Mouse (Mus musculus) kidney, postnatal 10 days (tissue): ENCODE results near the gene Rmi1.
A peak's percentile ranks its signal among the peaks of the same experiment; 100 is the strongest.
"Not testable (repeated sequence)": the region's sequence is repeated elsewhere in the genome, so short reads cannot be mapped to it uniquely, and the experiment has no call there.

Experiments used
- DNase-seq: peaks from one replicate; pipeline ENCODE4 v3.0.0; 2021; ENCODE audit warnings: mixed read lengths

The Rmi1 gene

DNA sequence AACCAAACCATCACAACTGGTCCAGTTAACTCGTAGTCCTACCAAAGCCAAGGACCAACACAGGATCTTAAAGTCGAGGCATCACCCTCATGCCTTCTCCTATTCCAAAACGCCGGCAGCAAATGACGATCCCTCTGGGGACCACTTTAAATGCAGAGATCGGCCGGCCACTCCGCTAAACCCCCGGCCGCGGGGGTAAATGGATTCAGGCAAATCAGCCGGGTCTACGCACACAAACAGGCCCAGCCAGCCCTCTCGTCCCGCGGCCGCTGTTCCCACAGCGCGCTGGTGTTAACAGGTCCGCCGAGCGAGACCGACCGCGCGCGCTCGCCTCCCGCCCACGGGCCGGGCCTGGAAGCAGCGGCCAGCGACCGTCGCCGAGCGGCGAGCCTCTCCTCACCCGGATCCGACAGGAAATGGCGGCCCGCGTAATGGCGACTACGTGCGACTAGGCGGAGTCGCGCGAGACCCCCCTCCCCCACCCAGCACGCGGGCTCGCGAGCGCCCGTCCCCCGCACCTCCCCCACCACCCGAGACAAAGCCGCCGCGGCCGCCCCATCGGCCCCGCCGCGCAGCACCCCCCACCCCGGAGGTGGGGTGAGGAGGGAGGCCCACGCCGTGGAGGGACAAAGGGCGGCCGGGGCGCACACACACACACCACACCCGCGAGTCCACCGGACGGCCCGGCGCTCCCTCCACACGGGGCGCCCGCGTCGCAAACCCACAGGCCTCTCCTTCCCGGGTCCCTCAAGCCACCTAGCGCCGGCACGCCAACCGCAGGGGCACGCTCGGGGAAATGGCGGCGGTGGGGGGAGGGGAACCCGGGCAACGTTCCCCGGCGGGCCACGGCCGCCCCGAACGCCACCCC, 679 bp upstream of the Rmi1 start:
- peak; percentile 92 for DNase-seq

DNA sequence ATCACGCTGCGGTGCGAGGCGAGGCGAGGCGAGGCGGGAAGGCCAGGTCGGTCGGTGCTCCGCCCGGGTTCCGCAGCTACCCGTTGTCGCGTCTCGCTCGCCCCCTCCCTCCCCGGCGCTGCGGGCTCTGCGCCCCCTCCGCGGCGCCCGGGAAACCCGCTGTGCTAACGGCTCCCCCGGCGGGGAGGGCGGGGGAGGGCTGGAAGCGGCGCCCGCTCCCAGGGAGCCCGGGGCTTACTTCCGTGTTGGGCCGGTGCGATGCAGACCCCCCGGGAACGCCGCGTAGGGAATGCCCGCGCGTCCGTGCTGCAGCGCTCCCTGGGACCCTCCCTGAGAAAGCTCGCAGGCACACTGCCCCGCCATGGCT, 679 bp downstream of the Rmi1 start:
- DNase-seq, result no peak

DNA sequence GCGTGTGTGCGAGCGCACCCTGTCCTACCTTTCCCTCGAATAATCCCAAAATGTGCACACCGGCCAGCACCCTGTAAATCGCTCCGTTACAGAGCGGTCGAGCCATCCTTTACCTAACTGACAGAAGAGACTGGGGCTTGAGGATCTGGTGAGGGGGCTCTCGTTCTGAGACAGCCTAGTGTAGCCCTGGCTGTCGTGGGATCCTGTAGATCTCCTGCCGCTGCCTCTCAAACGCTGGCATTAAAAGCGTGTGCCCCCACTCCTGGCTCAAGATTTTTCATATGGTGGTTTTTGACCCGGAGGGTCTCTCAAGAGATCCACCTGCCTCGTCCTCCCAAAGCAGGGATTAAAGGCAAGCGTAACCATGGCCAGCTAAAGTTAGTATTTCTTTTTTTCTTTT, 1.2 kb downstream of the Rmi1 start, which contains the start of gene Hnrnpk:
TSS of gene Hnrnpk (minus strand) at position 101 of the 400 bp plus-strand sequence.
- not testable (repeated sequence) for DNase-seq

DNA sequence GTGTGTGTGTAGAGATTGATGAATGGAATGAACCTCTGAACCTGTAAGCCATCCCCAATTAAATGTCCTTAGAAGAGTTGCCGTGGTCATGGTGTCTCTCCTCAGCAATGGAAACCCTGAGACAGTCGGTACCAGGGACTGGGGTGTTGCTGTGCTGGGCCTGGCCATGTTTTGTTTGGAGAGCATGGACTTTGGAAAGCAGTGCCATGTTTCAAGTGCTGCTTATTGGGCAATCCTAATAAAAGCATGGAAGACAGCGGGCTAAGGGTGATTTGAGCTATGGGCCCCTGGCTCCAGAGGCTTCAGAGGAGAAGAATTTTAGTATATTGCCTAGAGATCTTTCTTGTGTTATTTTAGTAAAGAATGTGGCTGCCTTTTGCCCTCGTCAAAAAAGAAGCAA, 9.0 kb downstream of the Rmi1 start:
- no peak for DNase-seq

DNA sequence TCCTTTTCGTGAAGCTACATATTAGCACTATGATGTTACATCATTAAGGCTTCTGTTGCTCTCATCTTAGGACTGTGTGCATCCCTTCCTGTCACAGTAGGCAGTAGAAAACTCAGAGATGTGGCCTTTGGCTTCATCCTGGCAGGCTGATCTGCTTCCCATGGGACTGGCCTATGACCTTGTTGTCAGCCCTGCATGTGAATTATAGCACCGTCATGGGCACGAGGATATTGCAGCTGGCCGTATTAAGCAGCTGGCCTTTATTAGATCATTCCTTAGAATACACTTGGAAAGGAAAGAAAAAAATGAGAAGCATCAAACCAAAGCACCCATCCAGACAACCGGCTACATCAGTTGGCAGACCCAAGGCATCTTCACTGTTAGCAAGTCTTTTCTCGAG, 13.3 kb downstream of the Rmi1 start:
- DNase-seq, result peak; percentile 56

DNA sequence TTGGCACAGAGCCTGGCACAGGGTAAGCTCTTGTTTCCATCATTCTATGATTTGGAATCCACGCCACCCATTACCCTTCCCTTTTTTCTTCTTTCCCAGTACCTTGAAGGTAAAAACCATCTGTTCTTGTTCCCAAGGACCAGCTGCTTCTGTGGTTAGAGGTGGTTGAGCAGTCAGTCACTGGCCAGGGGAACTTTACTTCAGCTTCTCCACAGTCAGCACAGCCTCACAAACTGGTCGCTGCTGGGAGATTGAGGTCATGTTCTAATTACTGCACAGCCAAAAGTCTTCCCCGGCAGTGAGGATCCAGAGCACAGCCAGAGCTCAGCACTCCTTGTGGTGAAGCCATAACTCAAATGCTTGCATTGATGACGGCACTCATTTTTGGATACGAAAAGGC, 13.8 kb downstream of the Rmi1 start:
- DNase-seq, result no peak

DNA sequence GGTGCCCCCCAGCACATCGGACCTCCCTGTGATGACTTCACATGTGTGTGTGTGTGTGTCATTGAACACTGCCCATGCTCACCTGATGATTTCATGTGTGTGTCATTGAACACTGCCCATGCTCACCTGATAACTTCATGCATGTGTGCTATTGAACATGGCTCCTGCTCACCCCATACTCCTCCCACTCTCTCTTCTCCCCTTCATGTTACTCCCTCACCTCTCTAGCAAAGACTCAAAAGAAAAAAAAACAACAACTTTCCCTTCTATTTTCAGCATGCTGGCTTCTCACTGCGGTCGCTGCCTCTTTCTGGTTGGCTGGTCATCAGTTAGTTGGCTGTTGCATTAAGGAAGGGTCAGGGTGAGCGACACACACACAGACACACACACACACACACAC, 16.6 kb downstream of the Rmi1 start:
- no peak for DNase-seq

DNA sequence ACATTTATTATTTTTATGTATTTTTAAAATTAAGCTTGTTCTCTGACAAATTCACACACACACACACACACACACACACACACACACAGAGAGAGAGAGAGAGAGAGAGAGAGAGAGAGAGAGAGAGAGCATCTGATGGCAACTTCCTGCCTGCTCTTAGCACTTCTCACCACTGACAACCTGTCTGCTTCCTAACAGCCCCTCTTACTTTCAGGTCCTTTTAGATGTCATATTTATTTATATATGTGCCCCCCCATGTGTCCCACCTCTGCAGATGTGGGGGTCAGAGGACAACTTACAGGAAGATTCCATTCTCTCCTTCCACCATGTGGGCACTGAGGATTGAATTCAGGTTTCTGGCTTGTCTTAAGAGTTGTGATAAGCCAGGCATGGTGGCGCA, 17.2 kb downstream of the Rmi1 start:
- no peak for DNase-seq

DNA sequence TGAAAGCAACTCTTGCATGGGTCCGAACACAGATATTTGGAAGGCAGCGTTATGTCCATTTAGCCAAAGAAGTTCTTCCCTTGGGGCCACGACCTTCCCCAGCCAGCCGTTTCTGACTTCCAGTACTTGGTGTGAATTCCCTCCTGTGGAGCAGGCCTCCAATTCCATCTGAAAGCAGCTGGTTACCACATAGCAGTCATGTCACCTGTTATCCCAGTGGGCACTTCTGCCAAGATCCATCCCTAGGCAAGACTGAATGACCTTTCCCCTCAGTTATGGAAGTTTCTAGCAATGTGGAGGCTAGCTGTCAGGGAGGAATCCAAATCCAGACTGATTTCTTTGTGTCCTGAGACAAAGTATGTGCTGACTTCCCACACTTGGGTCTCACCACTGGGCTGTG, 19.0 kb downstream of the Rmi1 start:
- no peak for DNase-seq

DNA sequence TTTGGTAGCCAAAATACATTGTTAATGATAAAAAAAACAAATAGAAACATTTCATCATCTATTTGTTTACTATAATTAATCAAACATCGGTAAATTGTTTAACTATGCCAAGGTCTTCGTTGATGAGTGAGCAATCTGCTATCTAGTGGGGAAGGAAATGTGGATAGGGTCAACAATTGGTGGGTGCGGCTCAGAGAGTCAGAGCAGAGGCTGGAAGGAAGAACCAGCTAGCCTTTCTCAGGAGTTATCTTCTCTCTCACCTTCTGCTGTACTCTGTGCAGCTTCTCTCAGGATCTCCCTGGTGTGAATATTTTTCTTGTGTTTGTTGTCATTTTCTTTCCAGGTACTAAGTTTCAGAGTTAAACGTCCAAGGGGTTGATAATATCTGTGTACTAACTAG, 20.2 kb downstream of the Rmi1 start:
- DNase-seq, result no peak

DNA sequence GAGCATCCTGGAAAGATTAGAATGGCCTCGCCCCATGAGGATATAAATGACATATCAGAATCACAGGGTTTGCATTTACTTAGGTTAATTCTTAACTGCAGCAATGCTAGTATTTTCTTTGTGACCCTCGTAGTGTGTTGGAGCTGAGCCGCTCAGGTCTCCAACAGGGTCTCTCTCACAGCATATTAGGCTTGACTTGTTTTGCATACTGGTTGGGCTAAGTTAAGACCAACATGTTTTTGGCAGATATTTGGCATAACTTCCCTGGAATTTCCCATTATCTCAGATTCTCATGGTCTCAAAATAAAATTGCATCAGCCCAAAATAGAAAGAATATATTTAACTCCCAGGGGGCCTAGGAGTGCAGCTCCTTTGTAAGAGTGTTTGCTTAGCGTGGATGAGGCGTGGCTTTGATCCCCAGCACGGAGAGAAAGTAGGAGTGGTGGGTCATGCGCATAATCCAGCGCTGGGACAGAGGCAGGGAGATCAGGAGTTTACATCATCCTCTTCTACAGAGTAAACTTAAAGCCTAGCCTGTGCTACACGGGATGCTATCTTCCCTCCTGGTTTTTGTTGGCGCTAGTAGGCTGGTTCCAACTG, 21.1 kb downstream of the Rmi1 start:
- DNase-seq, result no peak

DNA sequence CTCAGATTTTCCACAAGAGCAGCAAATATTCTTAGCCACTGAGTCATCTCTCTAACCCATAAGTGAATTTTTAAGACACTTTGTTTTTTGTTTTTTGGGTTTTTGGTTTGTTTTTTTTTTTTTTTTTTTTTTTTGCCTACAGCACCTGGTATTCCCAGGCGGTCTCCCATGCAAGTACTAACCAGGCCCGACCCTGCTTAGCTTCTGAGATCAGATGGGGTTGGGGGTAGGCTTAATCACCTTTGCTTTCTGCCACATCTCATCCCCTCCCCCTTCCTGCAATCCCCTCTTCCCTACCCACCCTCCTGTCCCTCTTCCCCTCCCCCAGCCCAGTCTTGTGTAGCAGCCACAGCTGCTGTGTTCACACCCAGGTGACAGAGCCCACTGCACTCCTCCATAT, 37.7 kb downstream of the Rmi1 start:
- no peak for DNase-seq

DNA sequence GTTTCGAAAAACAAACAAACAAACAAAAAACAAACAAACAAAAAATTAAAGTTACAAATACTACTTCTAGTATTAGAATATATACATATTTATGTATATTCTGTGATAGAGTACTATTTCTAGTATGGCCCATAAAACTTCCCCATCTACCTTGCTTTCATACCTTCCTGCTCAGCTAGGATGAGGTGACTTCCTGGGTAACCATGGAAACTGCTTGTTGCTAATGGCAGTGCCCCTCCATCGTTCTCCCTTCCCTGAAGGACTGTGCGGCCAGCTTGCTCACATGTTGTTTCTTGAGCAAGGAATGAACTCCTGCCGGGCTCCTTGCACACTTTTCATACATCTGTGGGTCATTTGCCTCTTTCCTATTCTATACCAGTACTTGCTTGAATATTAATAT, 41.3 kb downstream of the Rmi1 start:
- no peak for DNase-seq

DNA sequence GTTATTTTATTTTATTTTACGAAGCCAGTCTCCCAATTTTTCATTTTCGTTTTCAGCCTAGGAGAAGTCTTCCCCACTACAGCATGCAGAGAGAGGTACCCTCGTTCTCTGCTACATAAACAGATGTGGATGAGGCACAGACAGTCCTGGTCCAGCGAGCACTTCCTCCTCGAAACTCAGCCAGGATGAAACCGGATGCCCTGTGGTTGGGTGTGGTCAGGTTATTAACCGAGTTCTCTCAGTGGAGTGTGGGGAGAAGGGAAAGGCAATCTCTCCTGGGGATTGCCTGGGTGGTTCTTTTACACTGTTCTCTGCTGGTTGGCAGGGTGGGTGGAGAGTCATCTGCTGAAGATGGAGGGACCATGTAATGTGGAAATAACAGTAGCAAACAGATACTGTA, 41.7 kb downstream of the Rmi1 start:
- no peak for DNase-seq

DNA sequence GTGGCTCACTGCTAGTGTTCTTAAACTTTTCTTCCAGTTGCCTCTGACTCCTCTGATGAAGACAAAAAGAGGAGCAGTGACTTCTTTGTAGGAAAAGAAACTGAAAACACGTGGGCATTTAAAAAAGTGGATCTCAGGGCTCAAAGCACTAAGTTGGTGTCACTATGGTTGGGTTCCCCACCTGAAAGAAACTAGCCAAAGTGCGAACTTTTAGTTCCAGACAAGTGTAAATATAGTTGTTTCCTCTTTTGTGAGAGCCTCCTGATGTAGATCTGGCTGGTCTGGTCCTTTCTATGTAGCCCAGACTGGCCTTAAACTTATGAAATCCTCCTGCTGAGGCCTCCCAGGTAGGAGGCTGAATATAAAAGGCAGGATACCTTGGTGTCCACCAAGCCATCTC, 44.5 kb downstream of the Rmi1 start:
- no peak for DNase-seq

DNA sequence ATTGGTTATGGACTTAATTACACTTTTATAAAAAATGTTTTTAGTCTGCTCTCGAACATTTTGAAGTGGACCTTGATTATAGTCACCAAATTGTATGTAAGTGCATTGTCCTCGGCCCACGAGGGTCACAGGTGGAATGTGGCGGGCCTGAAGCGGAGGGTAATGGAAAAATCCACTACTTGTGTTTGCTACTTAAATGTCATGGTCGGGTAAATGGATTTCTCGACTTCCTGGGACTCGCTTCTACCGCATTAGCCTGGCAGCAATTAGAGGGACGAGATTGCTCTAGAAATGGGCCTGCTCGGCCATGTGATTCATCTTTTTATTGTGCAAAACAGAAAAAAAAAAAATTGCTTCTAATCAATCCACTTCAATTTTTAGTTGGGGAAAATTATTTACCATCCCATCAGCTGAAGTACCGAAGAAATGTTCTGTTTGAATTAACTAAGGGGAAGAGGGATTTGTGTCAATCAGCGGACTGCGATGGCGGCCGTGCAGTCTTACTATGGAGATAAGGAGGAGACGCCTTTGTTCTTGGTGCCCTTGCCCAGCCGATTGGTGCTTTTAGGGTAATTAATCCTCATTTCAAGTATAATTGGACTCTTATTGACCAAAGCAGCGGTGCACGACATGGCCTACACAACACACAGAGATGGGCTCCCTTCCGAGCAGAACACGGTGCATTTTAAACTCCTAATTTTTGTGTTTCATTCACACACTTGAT, 48.6 kb downstream of the Rmi1 start:
- DNase-seq, result no peak

DNA sequence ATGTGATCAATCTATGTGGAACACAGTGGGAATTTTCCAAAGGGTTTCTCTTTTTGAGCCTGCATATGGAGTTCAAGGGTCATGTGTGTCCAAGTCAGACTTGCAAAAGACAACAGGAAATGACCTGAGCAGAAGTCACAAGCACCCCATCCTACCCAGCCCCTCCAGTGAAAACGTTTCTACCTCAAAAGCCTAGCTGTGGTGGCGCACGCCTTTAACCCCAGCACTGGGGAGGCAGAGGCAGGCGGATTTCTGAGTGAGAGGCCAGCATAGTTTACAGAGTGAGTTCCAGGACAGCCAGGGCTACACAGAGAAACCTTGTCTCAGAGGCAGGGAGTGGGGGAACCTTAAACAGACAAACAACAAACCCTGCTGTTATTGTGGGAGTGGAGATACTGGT, 50.2 kb downstream of the Rmi1 start:
- no peak for DNase-seq

DNA sequence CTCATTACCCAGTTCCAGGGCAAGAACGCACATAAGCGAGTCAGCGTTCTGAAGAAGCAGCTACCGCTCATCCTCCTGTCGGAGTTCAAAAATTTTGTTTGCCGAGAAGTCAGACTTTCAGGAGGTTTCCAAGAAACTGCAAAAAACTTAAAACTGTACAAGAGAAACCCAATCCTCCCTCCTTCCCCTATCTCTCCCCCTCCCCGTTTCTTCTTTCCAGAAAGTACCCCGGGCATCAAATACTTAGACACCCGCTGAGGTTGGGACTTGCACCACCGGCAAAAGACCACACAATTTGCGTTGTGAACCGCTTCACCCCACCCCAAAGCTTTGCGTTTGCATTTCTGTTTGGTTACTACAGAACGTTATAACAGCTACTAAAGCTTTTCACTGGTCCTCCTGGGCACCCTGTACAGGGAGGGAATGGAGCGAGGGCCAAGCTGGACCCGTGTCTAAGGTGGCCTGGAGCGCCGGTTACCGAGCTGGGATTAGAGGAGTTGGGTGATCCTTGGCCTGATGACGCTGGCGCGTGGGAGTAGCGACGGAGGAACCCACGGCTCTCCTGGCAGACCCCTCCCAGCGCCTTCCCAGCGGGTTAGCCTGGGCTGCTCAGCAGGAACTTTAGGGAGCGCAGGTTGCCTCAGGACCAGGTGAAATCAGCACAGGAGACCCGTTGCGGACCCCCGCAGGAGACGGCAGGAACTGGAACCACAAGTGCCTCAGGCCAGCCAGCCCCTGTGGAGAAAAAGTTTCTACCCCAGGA, 50.8 kb downstream of the Rmi1 start:
- DNase-seq, result peak; percentile 56

DNA sequence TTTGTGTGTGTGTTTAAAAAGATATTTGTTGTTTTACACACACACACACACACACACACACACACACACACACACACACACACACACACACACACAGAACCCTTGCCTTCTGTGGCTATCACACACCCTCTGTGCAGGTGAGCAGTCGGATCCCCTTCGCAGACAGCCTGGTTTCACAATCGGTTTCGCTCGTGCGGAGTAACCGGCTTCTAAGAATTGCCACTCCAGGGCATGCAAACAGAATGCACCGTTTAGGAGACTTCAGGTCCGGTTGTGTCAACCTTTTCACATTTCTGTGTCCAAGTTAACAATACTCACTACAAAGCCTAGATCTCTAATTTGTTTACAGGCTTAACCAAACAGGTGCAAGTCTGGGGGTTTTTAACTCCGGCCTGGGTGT, 51.5 kb downstream of the Rmi1 start:
- no peak for DNase-seq

DNA sequence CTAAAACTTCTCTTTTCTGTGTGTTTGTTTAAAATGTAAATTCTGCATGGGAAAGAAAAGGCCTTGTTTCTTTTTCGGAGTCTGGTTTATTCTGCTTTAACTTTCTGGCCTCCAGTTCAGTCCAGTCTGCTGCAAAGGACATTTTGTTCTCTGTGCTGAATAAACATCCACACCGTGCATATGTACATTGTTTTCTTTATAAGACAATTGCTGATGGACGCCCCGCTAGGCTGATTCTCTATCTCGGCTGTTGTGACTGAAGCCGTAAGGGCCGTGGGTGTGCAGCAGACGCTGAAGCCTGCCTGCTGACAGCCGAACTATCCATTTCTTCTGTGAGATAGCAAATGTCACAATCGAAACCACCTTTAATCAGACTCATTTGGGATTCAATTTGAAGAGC, 54.5 kb downstream of the Rmi1 start:
- DNase-seq, result no peak

DNA sequence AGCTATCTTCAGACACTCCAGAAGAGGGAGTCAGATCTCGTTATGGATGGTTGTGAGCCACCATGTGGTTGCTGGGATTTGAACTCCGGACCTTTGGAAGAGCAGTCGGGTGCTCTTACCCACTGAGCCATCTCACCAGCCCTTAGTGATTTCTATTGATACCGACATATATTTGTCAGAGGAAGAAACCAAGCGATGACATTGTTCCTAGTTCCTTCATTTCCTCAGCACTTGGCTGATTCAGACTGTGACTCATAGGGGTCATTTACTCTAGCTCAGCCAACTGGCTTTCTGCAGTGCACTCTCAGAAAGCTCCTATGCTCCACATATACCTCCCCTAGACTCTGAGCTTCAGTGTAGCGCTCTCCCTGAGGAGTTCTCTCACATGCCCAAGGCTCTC, 56.8 kb downstream of the Rmi1 start:
- DNase-seq, result not testable (repeated sequence)
